Mouse (Mus musculus) olfactory bulb, adult 2 months (tissue): ENCODE data around the gene Abhd2.

Experiments used
- CTCF ChIP-seq: fragments of 200-500 bp; IDR thresholded peaks from 2 replicates; pipeline ENCODE4 v1.5.1; 2012; ENCODE audit warnings: low read depth, mild to moderate bottlenecking, low read length, moderate library complexity; ENCODE audit not compliant: insufficient read depth
- POLR2A ChIP-seq: fragments of 200-500 bp; IDR thresholded peaks from 2 replicates; pipeline ENCODE4 v1.6.1; 2012; ENCODE audit warnings: mild to moderate bottlenecking, low read depth, low read length, moderate library complexity; ENCODE audit not compliant: insufficient read depth

DNA sequence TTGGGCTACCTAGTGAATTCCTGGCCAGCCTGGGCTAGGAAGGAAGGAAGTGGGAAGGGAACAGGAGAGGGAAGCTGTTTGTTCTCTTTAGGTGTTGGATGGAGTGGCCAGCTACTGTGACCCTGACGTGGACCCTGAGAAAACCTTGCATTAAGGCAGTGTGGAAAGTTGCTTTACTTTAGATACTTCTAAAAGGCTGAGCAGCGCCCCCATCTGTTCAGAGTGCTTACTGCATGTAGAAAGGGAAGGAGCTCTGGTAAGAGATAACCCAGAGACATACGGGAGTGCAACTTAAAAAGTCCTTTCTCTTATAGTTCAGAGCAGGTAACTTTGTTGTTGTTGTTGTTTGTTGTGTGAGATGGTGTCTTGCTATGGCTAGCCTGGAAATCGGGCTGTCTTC, 72.9 kb downstream of the Abhd2 start:
- TF ChIP-seq CTCF (0 out of 2 replicates have a peak, but pooled peaks have one; percentile 13), POLR2A (no peak)
